Mouse (Mus musculus) layer of hippocampus, postnatal 36 days (tissue): Measurements from ENCODE around the gene Stard9. TPM values are rescaled to one million over a fixed set of nuclear protein-coding genes. Genes with fewer than 3 reads are reported as not detected.
"Not testable (repeated sequence)": the region's sequence is repeated elsewhere in the genome, so short reads cannot be mapped to it uniquely, and the experiment has no call there.

Source experiments
- DNase-seq, 2 experiments: peaks; one replicate each; pipeline ENCODE4 v3.0.0; 2022
- total RNA-seq, 2 experiments: library from RNA; stranded (reverse); gene quantifications; 2 replicates each; pipeline ENCODE4 v1.2.3; 2021

Gene Stard9
- total RNA-seq, 2 experiments from 2014 or later = 8.4 to 9.0 TPM

GRCm38 (mm10) chr2:120654693-120655092 is 25.8 kb downstream of the Stard9 start:
- no peak for DNase-seq

GRCm38 (mm10) chr2:120655905-120656304 is 27.0 kb downstream of the Stard9 start:
- DNase-seq = no peak

- no peak for DNase-seq
These were observed 27.8 kb downstream of the Stard9 start for GRCm38 (mm10) chr2:120656711-120657110.

- no peak for DNase-seq
These were observed 29.6 kb downstream of the Stard9 start for GRCm38 (mm10) chr2:120658486-120658885.

GRCm38 (mm10) chr2:120659318-120659717 is 30.4 kb downstream of the Stard9 start:
- DNase-seq = no peak

GRCm38 (mm10) chr2:120660486-120661078 is 31.7 kb downstream of the Stard9 start:
- no peak for DNase-seq

DNA sequence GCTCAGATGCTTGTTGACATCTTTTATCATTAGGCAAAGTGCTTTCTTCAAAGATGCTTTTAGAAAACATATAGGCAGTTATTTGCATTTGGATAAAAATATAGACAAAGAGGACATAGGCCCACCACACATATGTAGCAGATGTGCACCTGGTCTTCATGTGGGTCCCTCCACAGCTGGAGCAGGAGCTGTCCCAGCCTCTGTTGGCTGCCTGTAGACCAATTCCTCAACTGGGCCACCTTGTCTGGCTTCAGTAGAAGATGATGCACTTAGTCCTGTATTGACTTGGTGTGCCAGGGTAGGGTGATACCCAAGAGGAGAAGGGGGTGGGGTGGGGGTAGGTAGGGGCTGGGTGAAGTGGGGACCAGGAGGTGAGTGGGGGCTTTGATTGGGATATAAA is 33.8 kb downstream of the Stard9 start:
- no peak for DNase-seq

GRCm38 (mm10) chr2:120663491-120664154 is 34.7 kb downstream of the Stard9 start:
- DNase-seq = no peak

DNA sequence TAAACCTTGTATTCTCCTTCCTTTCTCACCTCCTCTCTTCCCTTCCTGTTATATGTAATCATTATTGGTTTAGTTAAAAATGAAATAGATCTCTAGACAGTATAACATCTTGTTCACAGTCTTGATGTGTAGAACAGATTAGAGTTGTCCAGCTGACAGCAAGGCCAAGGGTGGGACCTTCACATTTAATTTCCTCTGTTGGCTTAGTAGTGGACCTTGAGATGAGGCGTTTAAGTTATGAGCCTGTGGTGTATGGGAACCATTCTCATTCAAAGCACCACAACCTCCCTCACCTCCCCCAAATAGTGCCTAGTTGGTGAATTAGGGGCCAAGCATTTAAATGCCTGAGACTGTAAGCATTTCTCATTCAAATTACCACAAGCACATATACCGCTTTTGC is 38.5 kb downstream of the Stard9 start:
- no peak for DNase-seq

DNA sequence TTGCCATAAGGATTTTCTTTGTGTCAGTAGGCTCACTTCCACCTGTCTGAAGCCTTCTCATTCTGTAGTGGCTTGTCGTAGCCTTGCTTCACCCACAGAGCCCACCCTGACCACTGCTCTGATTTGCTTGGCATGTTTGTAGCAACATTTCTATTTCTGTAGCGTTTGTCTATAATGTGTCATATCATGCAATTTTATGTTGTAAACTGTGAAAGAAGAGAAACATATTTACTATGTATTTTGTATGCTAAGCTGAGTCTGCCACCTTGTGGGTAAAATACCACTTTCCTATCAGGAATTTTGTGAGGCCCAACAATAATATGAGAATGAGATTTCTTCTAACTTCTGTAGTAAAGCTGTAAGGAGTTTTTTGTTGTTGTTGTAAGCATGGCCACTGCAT is 41.3 kb downstream of the Stard9 start:
- no peak for DNase-seq

DNA sequence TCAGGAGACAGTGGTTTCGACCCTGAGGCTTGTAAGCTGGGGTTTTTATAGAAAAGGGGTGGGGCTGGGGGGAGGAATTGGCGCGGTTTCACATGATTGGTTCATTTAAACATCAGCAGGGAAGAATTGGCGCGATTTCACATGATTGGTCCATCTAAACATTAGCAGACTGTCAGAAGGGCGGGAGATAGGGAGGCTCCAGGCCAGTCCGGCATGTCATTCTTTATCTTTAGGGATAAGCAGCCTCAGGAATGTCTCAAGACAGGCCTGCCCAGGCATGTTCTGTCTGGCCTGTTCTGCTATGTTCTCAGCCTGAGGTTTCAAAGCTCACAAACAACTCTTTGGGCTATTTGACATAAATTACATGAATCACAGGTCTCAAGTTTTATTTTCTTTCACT is 52.2 kb downstream of the Stard9 start:
- DNase-seq = not testable (repeated sequence)

DNA sequence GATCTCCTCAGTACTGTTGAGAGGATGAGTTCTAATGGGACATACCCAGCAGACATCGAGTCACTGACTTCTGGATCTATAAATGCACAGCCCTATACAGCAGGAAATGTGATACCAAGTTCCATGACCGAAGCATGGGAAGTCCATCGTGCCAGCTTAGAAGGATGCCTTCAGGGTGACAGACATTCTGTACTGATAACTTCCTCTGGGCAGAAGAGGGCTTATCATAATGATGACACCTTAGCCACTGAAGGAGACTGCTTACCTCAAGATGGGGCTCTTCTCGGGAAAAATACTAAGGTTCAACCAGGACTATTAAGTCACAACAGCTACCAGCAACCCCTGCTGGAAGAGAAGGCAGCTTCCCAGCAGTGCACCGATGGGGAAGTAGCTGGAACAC is 68.8 kb downstream of the Stard9 start:
- no peak for DNase-seq

DNA sequence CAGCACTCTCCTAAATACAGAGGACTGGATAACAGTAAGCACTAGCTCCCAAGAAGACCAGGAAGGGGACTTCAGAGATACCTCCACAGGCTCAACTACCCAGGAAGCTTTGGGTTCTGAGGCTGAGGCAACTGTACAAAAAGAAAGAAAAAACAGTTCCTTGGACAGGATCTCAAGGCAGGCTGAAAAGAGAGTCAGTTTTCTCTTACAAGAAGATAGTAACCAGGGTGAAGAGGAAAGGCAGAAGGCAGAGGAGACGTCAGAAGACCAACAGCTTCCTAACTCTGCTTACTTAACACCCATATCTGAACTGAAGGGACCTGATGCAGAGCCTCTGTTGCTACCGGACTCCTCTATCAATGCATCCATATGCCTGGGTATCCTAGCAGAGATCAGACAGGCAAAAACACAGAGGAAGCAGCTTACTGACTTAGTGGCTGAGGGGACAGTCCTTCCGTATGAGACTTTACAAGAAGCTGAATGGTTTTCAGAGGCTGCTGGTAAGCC is 71.5 kb downstream of the Stard9 start:
- no peak for DNase-seq

GRCm38 (mm10) chr2:120702675-120703074 is 73.8 kb downstream of the Stard9 start:
- no peak for DNase-seq

- no peak for DNase-seq
These were observed 78.1 kb downstream of the Stard9 start for GRCm38 (mm10) chr2:120707041-120707440.

DNA sequence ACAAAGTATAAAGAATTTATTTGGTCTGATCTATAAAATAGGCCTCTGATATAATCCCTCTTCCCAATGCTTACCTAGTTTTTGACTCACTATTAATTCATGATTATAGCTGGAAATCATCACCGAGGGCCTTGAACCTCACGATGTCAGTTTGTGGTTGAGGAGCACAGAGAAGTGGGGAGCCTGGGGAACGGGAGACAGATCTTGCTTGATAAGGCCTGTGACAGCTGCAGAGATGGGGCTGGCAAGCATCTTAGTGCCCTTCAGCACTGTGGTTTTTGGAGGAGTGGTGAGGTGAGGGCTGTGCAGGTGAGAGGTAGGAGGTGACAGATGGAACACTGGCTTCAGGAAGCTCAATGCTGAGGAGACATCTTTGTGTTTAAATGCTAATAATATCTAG is 81.2 kb downstream of the Stard9 start:
- no peak for DNase-seq

DNA sequence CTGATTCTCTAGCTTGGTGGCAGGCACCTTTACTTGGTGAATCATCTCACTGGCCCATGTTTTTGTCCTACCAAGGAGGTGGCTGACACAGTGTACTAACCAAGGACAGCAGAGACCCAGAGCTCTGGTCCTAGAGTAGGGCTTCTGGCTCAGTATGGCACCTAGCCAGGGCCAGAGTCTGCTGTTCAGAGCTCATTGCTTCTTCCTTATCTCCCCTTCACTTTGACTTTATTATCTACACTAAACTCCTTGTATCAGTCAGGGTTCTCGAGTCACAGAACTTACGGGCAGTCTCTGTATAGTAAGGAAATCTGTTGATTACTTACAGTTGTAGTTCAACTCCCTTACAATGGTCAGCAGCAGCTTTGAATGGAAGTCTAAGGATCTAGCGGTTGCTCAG is 82.0 kb downstream of the Stard9 start:
- DNase-seq = no peak

- no peak for DNase-seq
These were observed 84.5 kb downstream of the Stard9 start for GRCm38 (mm10) chr2:120713441-120713840.

DNA sequence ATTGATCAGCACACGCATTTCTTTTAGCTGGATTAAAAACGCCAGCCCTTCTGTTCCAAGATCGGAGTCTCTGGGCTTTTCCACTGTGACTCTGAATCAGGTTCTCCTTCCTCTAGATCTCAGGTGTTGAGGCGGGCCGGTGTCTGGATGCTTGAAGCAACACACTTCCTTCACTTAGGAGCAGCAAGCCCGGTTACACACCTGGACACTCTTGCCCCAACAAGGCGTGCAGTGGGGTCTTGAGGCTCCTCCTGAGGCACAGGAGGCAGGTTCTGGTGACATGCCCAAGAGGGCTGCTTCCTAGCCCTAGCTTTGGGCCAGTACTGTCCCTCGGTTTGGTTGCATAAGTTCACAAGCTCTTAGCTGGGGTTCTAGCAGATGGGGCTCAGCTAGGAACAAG is 89.6 kb downstream of the Stard9 start:
- DNase-seq = no peak

GRCm38 (mm10) chr2:120720821-120721220 is 91.9 kb downstream of the Stard9 start:
- no peak for DNase-seq

DNA sequence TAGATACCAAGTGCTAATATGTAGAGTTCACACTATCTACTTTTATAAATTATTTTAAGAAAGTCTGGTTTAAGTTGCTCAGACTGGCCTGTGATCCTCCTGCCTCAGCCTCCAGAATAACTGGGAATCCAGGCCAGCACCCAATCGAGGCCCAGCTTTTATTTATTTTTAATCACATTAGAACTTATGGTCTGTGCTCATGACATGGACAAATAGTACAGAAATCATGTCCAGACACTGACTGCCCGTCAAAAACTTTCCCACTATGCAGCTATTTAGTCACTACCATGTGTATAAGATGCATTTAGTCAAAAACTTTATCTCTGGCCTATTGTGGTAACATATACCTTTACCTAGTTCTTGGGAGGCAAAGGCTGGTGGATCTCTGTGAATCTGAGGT is 93.0 kb downstream of the Stard9 start:
- no peak for DNase-seq

DNA sequence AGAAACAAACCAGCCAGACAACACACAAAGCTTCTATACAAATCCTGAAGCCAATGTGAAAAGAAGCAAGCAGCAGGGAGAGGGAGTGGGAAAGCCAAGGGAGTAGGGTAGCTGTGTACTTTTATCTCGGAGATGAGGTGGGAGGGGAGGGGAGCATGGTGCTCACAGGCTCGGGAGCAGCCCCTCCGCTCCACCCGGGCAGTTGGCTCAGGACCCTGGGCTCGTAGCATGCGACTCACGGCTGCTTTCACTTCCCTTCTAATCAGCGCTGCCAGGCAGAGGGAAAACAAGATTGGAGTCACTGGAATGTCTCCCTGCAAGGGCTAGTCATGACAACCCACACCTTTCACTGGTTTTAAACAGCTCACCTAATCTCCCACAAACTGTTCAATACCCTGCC is 93.6 kb downstream of the Stard9 start:
- DNase-seq = no peak

- DNase-seq = no peak
These were observed 94.7 kb downstream of the Stard9 start for GRCm38 (mm10) chr2:120723621-120724020.

DNA sequence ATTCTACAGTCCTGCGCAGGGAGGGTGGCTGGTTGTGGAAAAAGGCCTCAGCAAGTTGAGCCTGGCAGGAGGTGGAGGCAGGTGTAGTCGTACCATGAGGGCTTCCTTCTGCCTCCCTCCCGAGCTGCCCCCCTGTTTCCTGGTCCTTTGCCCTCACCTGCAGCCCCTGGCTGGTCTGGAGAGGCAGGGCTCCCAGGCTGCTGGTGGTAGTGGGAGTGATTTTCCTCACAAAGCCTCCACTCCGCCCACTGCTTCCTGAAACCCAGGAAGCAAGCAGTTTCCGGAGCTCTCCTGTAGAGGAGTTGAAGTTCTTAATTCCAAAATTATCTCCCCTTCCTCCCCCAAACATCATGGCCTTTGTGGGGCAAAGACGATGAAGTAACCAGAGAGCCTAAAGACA is 95.3 kb downstream of the Stard9 start:
- DNase-seq = no peak
